Mouse (Mus musculus) megakaryocyte, embryonic 14.5 days (primary cell): ENCODE measurements at regions not wholly inside any gene's neighbourhood (a gene's known extent, or its start where the extent isn't known, plus 50 kb on each side); places are given as distances from the start of the nearest gene placed in this dataset.

Experiments used
- H3K27me3 ChIP-seq: replicated peaks from 2 replicates; pipeline ENCODE3; 2012; ENCODE audit warnings: inconsistent platforms
- H3K36me3 ChIP-seq: replicated peaks from 2 replicates; pipeline ENCODE3; 2012; ENCODE audit warnings: low read length, inconsistent platforms, mixed read lengths
- H3K4me1 ChIP-seq: 2 replicates; pipeline ENCODE4 v1.6.1; 2012; ENCODE audit warnings: inconsistent platforms
- H3K4me3 ChIP-seq: replicated peaks from 2 replicates; pipeline ENCODE3; 2012; ENCODE audit warnings: moderate library complexity, mild to moderate bottlenecking, inconsistent platforms
- H3K9me3 ChIP-seq: 2 replicates; pipeline ENCODE4 v1.6.1; 2012; ENCODE audit warnings: inconsistent platforms
- FLI1 ChIP-seq: IDR thresholded peaks from 2 replicates; pipeline ENCODE4 v1.6.1; 2012; ENCODE audit warnings: low read length, inconsistent platforms, mixed read lengths
- GATA1 ChIP-seq: IDR thresholded peaks from 3 replicates; pipeline ENCODE4 v1.6.1; 2012; ENCODE audit warnings: mixed read lengths, low read length, inconsistent platforms, borderline replicate concordance

DNA sequence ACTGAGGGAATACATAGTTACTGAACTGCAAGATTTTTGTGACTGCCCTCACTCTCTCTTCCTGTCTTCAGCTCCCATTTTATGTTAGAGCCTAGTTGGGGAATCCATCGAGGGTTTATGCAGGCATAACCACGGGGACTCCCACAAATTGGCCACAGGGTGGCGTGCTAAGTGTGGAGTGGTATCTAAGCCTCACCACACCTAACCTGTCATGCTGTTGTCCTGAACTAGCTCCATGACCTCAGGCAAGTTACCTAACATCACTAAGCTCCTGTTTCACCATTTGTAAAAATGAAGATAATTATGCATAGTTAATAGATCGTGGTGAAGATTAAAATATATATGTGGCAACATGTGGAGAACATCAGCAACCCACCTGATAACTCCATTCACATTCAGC, 246.8 kb upstream of the Cpeb2 start:
- H3K36me3 ChIP-seq, result no peaks in the 10 kb centered on the region
- no peak for TF ChIP-seq GATA1
- TF ChIP-seq FLI1, result no peak

DNA sequence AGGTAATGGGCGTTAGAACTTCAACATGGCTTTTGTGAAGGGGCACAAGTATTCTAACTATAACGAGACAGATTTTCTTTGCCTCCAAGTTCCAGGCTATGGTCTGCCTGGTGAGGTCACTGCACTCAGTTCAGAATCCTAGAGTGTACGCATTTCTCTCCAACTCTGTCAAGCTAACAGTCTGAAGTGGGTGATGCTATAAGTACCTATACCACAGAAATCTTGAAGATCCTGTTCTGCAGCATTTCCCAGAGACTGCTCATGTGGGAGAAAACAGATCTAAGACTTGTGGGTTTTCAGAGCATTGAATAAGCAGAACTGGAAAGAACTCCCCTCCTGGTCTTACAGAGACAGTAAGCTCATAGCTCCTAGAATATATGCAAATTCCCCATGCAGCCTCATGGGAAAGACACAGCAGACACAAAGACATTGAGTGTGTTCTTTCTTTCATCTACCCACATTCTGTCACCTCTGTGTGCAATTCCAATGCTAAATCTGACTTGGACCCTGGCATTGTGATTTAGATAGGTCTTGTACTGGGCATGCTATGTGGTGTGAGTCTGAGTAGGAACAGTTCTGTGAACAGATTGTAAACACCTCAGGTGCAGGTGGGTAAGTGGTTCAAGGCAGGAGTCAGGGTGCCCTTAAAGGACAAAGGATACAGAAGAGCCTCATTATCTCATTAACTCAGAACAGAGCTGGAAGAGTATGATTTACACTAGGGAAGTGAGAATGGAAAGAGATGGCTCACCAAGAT, 245.1 kb upstream of the Cpeb2 start:
- Histone ChIP-seq H3K9me3 (no peaks in the 10 kb centered on the region), H3K36me3 (no peaks in the 10 kb centered on the region), H3K4me1 (no peaks in the 10 kb centered on the region), H3K27me3 (no peaks in the 10 kb centered on the region), H3K4me3 (no peak overlapping the region)
- TF ChIP-seq GATA1 (no peak), FLI1 (no peak)

More for the DNA sequence above, 246.8 kb upstream of the Cpeb2 start:
- no peaks in the 10 kb centered on the region for H3K27me3 ChIP-seq
- H3K4me1 ChIP-seq, result 0 out of 2 replicates have a peak, but pooled peaks cover under 1% of the 10 kb centered on the region
- H3K9me3 ChIP-seq, result no peaks in the 10 kb centered on the region
- no peak overlapping the region for H3K4me3 ChIP-seq

DNA sequence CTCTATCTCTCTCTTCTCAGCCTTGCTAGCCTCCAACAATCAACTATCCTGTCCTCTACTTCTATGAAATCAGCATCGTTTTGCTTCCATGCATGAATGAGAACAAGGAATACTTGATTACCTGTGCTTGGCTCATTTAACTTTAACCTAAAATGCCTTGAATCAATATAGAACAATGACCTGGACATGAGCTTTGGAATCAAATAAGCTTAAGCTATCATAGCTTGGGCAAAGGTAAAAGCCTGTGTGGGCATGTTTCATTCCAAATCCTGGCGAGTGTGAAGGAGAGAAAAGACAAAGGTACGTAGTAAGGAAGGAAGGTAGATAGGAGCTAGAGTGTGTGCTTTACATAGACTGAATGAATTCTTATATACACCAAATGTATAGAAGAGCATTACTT, 243.7 kb upstream of the Cpeb2 start:
- Histone ChIP-seq H3K27me3 (no peaks in the 10 kb centered on the region), H3K36me3 (no peaks in the 10 kb centered on the region), H3K9me3 (no peaks in the 10 kb centered on the region), H3K4me3 (no peak overlapping the region), H3K4me1 (no peaks in the 10 kb centered on the region)
- TF ChIP-seq FLI1, result no peak
- no peak for TF ChIP-seq GATA1

DNA sequence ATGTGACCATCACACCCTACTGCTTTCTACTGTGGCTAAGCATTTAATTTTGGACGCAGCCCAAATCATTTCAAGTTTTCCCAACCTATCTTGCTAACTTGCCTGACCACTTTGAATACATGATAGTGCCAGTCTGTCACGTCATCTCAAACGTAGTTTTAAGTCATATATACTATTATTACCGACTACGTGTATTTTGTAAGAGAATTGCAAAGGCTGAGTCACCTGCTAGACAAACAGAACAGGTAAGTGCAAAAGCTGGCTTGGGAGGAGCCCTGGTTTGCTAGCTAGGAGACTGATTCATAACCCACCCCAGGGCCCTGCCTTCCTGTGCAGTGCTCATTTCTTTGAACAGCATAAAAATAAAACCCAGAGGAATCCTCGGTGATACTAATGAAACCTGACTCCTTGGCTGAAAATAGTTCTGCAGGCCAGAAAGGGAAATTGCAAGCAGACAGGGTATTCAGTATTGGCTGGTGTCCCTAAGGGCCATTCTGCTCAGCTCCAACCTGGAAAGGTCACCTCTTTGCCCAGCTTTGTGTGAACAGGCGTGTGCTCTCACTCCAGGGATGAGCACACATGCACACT, 208.9 kb upstream of the Cpeb2 start:
- Histone ChIP-seq H3K27me3 (no peaks in the 10 kb centered on the region), H3K9me3 (no peaks in the 10 kb centered on the region), H3K36me3 (no peaks in the 10 kb centered on the region), H3K4me3 (no peak overlapping the region), H3K4me1 (peaks cover 24% of the 10 kb centered on the region)
- TF ChIP-seq FLI1 (no peak), GATA1 (no peak)

DNA sequence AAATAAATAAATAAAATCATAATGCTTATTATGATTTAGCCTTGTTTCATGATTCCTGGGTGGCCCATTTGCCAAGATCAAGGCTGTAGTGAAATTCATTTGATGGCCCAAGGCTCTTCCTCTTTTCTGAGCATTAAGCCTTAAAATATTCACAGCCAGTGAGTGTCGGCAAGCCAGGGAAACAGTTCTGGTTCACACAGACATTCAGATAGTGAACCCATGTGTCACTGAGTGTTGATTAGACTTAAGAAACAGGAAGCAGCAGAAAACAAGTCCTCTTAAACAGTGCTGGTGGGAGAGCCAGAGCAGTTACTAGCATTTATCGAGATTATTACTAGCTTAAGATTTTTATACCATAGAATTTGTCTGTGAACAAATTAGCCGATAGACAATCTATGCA, 201.7 kb upstream of the Cpeb2 start:
- Histone ChIP-seq H3K27me3 (no peaks in the 10 kb centered on the region), H3K9me3 (no peaks in the 10 kb centered on the region), H3K4me1 (peaks cover 34% of the 10 kb centered on the region), H3K36me3 (no peaks in the 10 kb centered on the region), H3K4me3 (no peak overlapping the region)
- TF ChIP-seq FLI1, result no peak
- no peak for TF ChIP-seq GATA1

DNA sequence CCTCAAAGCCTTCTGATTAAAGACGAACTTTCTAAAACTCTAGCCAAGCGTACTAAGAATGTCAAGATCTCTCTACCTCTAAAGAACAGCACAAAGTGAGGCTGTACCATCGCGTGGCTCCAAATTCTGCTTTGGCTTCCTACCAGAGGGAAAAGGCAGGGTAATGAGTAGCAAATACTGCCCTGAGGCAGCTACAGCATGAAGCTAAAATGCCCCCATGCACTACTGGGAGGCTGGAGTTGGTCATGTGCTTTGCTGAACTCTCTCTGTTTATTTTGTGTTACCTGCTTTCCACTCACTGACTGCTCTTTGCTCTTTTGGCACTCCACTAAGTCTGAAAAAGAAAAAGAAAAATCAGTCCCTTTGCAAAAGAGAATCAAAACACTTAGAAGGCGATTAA, 201.1 kb upstream of the Cpeb2 start:
- Histone ChIP-seq H3K27me3 (no peaks in the 10 kb centered on the region), H3K9me3 (no peaks in the 10 kb centered on the region), H3K4me1 (peaks cover 27% of the 10 kb centered on the region), H3K4me3 (no peak overlapping the region), H3K36me3 (no peaks in the 10 kb centered on the region)
- no peak for TF ChIP-seq GATA1
- no peak for TF ChIP-seq FLI1

DNA sequence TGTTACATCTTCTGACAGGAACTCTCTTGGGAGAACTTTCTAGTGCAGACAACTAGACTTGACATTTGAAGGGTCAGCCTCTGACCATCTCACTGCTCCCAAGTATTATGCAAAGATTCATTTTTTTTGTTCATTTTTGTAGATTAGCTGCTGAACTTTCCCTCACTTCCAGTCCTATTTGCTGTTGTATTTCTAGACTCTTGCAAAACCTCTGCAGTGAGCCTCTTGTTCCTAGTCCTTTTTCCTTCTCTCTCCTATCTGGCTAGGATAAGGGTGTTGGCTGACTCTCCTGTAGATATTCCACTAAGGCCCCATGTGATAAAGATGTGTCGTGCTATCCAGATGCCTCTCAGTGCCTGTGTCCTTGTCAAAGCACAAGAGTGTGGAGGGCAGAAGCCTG, 198.5 kb upstream of the Cpeb2 start:
- TF ChIP-seq FLI1 (no peak), GATA1 (no peak)
- Histone ChIP-seq H3K27me3 (no peaks in the 10 kb centered on the region), H3K36me3 (no peaks in the 10 kb centered on the region), H3K4me3 (no peak overlapping the region), H3K9me3 (no peaks in the 10 kb centered on the region), H3K4me1 (peaks cover 33% of the 10 kb centered on the region)

DNA sequence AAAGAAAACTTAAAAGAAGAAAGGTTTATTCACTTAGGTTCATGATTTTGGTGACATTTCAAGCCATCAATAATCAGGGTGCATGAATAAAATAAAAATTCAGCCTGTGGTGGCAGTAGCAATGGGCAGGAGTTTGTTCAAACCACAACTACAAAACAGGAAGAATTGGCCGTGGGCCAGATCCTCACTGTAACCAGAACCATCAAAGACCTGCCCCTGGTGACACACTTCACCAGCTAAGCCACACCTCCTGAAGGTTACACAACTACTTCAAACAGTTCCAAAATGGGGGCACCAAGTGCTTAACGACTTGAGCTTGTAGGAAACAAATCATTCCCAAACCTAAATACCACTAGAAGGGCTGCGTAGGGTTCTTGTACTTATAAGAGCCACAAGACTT, 195.4 kb upstream of the Cpeb2 start:
- H3K4me1 ChIP-seq, result peaks cover 22% of the 10 kb centered on the region
- TF ChIP-seq FLI1, result no peak
- TF ChIP-seq GATA1, result no peak
- H3K27me3 ChIP-seq, result no peaks in the 10 kb centered on the region
- H3K9me3 ChIP-seq, result no peaks in the 10 kb centered on the region
- H3K4me3 ChIP-seq, result no peak overlapping the region
- H3K36me3 ChIP-seq, result no peaks in the 10 kb centered on the region

DNA sequence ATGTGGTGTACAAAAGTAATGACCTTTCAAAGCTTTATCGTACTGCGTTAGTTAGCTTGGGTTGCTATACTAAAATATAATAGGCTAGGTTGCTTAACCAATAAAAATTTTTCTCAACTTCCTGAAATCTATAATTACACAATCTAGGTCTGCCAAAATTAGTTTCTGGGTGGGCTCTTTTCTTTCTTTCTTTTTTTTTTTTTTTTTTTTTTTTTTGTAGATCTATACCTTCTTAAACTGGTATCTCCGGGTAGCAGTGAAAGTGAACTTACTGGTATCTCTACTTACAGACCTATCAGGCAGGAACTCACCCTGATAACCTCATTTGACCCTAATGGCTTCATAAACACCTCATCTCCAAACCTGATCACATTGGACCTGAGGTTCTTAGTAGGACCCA, 193.4 kb upstream of the Cpeb2 start:
- Histone ChIP-seq H3K36me3 (no peaks in the 10 kb centered on the region), H3K9me3 (no peaks in the 10 kb centered on the region), H3K4me3 (no peak overlapping the region), H3K4me1 (peaks cover 26% of the 10 kb centered on the region), H3K27me3 (no peaks in the 10 kb centered on the region)
- TF ChIP-seq FLI1, result no peak

DNA sequence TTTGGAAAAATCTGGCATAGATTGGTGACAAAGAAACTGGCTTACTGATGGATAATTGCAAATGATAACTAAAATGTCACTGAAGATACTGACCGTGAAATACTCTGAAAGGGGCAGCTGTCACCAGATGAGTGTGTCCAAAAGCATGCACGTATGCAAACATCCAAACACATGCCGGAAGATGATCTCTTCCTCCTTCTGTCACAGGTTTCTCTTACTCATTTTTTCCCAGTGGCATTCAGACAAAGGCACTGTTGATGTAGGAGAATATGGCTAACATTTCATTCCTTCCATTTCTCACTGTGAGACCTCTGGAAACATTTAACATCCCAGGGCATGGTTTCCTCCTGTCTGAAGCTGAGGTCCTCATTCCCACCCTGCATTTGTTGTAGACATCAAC, 190.4 kb upstream of the Cpeb2 start:
- Histone ChIP-seq H3K36me3 (no peaks in the 10 kb centered on the region), H3K27me3 (no peaks in the 10 kb centered on the region), H3K4me1 (peaks cover 48% of the 10 kb centered on the region), H3K4me3 (no peak overlapping the region), H3K9me3 (no peaks in the 10 kb centered on the region)
- TF ChIP-seq FLI1, result no peak
- TF ChIP-seq GATA1, result no peak

DNA sequence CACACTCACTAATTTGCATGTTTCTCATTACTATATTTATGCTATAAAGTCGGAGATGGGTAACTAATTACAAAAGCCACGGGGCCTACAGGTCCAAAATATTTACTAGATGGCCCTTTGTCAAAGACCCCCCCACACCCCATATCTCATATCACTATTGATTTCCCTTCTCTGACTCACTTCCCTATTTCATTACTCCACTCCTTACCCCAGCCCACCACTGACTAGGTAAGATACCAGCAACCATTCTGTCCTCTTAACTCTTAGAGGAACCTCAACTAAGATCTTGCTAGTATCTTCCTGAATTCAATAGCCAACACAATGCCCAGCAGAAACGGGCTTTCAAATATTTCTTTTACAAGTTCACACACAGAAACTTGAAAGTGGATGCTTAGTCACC, 187.1 kb upstream of the Cpeb2 start:
- peaks cover 62% of the 10 kb centered on the region for H3K4me1 ChIP-seq
- no peak for TF ChIP-seq GATA1
- TF ChIP-seq FLI1, result no peak
- no peaks in the 10 kb centered on the region for H3K27me3 ChIP-seq
- H3K4me3 ChIP-seq, result no peak overlapping the region
- H3K36me3 ChIP-seq, result no peaks in the 10 kb centered on the region
- no peaks in the 10 kb centered on the region for H3K9me3 ChIP-seq
